Mouse (Mus musculus): ENCODE results near the gene Dlx2.
A peak's percentile ranks its signal among the peaks of the same experiment; 100 is the strongest.

- TF ChIP-seq POLR2A (IDR thresholded peaks at IDR 0.05; ENCODE audit: control insufficient read depth, low read depth, low read length), result no peak
- peak; percentile 88; the same call in 1 of the 2 replicates for TF ChIP-seq CTCF (IDR thresholded peaks at IDR 0.05; ENCODE audit: control insufficient read depth, insufficient read depth, insufficient replicate concordance, low read depth, low read length)
Measured at GRCm38 (mm10) chr2:71547829-71548228, 1.3 kb upstream of the Dlx2 start.

Measured in testis, adult 2 months (tissue).